Mouse (Mus musculus) embryonic facial prominence, embryonic 11.5 days (tissue): Measurements from ENCODE around the gene Rere. TPM values are rescaled to one million over a fixed set of nuclear protein-coding genes. Genes with fewer than 3 reads are reported as not detected.

Source experiments
- ATAC-seq: fragments of 200-750 bp; cut with Nextera tagmentation; replicated peaks from 2 replicates; pipeline ENCODE4 v1.8.0; 2017; ENCODE audit warnings: low read depth; ENCODE audit not compliant: insufficient number of reproducible peaks, low FRiP score, low TSS enrichment
- DNase-seq: peaks from one replicate; pipeline ENCODE4 v3.0.0-alpha.2; 2015; ENCODE audit warnings: low spot score
- H3K27ac ChIP-seq: fragments of 300-500 bp; sonication (generic); replicated peaks from 2 replicates; pipeline ENCODE4 v1.5.1; 2014; ENCODE audit warnings: mild to moderate bottlenecking, low read depth, low read length, control low read depth
- H3K27me3 ChIP-seq: fragments of 300-500 bp; sonication (generic); 2 replicates; pipeline ENCODE4 v1.6.1; 2014; ENCODE audit warnings: mild to moderate bottlenecking, low read length, moderate library complexity, mixed read lengths; ENCODE audit not compliant: control insufficient read depth, insufficient read depth
- H3K36me3 ChIP-seq: fragments of 300-500 bp; sonication (generic); replicated peaks from 2 replicates; pipeline ENCODE4 v1.6.1; 2014; ENCODE audit warnings: low read depth, mild to moderate bottlenecking, low read length, moderate library complexity, mixed read lengths; ENCODE audit not compliant: control insufficient read depth, insufficient read depth
- H3K4me1 ChIP-seq: fragments of 300-500 bp; sonication (generic); 2 replicates; pipeline ENCODE4 v1.6.1; 2014; ENCODE audit warnings: low read length, mixed read lengths; ENCODE audit not compliant: control insufficient read depth, insufficient read depth
- H3K4me2 ChIP-seq: fragments of 300-500 bp; sonication (generic); 2 replicates; pipeline ENCODE4 v1.6.1; 2014; ENCODE audit warnings: low read depth, mild to moderate bottlenecking, control low read depth, low read length, moderate library complexity
- H3K4me3 ChIP-seq: fragments of 300-500 bp; sonication (generic); 2 replicates; pipeline ENCODE4 v1.5.1; 2014; ENCODE audit warnings: low read depth, low read length, control low read depth
- H3K9ac ChIP-seq: fragments of 300-500 bp; sonication (generic); replicated peaks from 2 replicates; pipeline ENCODE4 v1.6.1; 2014; ENCODE audit warnings: mild to moderate bottlenecking, control low read depth, low read length
- H3K9me3 ChIP-seq: fragments of 300-500 bp; sonication (generic); replicated peaks from 2 replicates; pipeline ENCODE4 v1.6.1; 2016; ENCODE audit warnings: mild to moderate bottlenecking, low read length, inconsistent platforms, mixed read lengths; ENCODE audit not compliant: control insufficient read depth
- WGBS: fragments of 180-500 bp; shearing (Covaris S2); extraction: QIAGEN DNeasy Blood & Tissue Kit; methylation state at CpG from one replicate; pipeline ENCODE4 v1.1.7; 2014; 5-methylcytosine and 5-hydroxymethylcytosine counted together
- polyA plus RNA-seq: library from polyadenylated mRNA; unstranded; fragments of >200 nt; fragmentation: Nextera tagmentation; extraction: Ambion mirVana; gene quantifications from 2 replicates; pipeline ENCODE4 v1.2.1, GENCODE M21; 2014

The Rere gene
- polyA plus RNA-seq, 1 experiment from 2014 or later, result 22.9 TPM

- no peak for DNase-seq
- H3K9ac ChIP-seq, result no peak overlapping the region
- no peak overlapping the region for H3K4me2 ChIP-seq
- H3K4me3 ChIP-seq, result no peak overlapping the region
- 72% methylated on average over 14 of the region's 14 CpGs for WGBS
- no peak overlapping the region for H3K27ac ChIP-seq
- H3K36me3 ChIP-seq, result no peaks in the 10 kb centered on the region
- no peaks in the 10 kb centered on the region for H3K27me3 ChIP-seq
- H3K4me1 ChIP-seq, result no peaks in the 10 kb centered on the region
- ATAC-seq, result no peak
- H3K9me3 ChIP-seq, result no peaks in the 10 kb centered on the region
These were observed 23.1 kb upstream of the Rere start for GRCm38 (mm10) chr4:150258388-150258787.

GRCm38 (mm10) chr4:150259577-150259976, 21.9 kb upstream of the Rere start:
- Histone ChIP-seq H3K4me1 (no peaks in the 10 kb centered on the region), H3K27ac (no peak overlapping the region; the same call in 1 of the 2 replicates), H3K4me2 (no peak overlapping the region), H3K27me3 (no peaks in the 10 kb centered on the region), H3K36me3 (no peaks in the 10 kb centered on the region), H3K4me3 (no peak overlapping the region), H3K9ac (no peak overlapping the region), H3K9me3 (no peaks in the 10 kb centered on the region)
- DNase-seq (no peak), ATAC-seq (no peak)
- WGBS, result 85% methylated on average over 7 of the region's 7 CpGs

GRCm38 (mm10) chr4:150260111-150260510, 21.3 kb upstream of the Rere start:
- WGBS, result 62% methylated on average over 7 of the region's 7 CpGs
- DNase-seq (no peak), ATAC-seq (no peak)
- Histone ChIP-seq H3K4me2 (no peak overlapping the region), H3K4me1 (no peaks in the 10 kb centered on the region), H3K4me3 (no peak overlapping the region), H3K9me3 (no peaks in the 10 kb centered on the region), H3K9ac (no peak overlapping the region), H3K27ac (no peak overlapping the region; the same call in 1 of the 2 replicates), H3K27me3 (no peaks in the 10 kb centered on the region), H3K36me3 (no peaks in the 10 kb centered on the region)

- H3K27me3 ChIP-seq, result no peaks in the 10 kb centered on the region
- H3K4me3 ChIP-seq, result no peak overlapping the region
- H3K27ac ChIP-seq, result no peak overlapping the region
- no peak overlapping the region for H3K9ac ChIP-seq
- ATAC-seq (no peak), DNase-seq (no peak)
- no peaks in the 10 kb centered on the region for H3K9me3 ChIP-seq
- H3K4me2 ChIP-seq, result no peak overlapping the region
- no peaks in the 10 kb centered on the region for H3K4me1 ChIP-seq
- H3K36me3 ChIP-seq, result no peaks in the 10 kb centered on the region
- WGBS, result 32% methylated on average over 6 of the region's 6 CpGs
These were observed 20.7 kb upstream of the Rere start for GRCm38 (mm10) chr4:150260745-150261144.

GRCm38 (mm10) chr4:150262301-150262700, 19.1 kb upstream of the Rere start:
- no peaks in the 10 kb centered on the region for H3K4me1 ChIP-seq
- H3K27me3 ChIP-seq, result no peaks in the 10 kb centered on the region
- no peaks in the 10 kb centered on the region for H3K36me3 ChIP-seq
- H3K27ac ChIP-seq, result no peak overlapping the region
- DNase-seq (no peak), ATAC-seq (no peak)
- no peak overlapping the region for H3K9ac ChIP-seq
- 93% methylated on average over 8 of the region's 8 CpGs for WGBS
- no peak overlapping the region for H3K4me2 ChIP-seq
- H3K4me3 ChIP-seq, result no peak overlapping the region
- no peaks in the 10 kb centered on the region for H3K9me3 ChIP-seq

GRCm38 (mm10) chr4:150264903-150265302, 16.5 kb upstream of the Rere start:
- H3K27ac ChIP-seq, result no peak overlapping the region
- no peaks in the 10 kb centered on the region; the same call in 1 of the 2 replicates for H3K4me1 ChIP-seq
- no peaks in the 10 kb centered on the region for H3K9me3 ChIP-seq
- H3K4me3 ChIP-seq, result no peak overlapping the region
- H3K27me3 ChIP-seq, result no peaks in the 10 kb centered on the region
- DNase-seq (peak; percentile 63), ATAC-seq (no peak)
- no peak overlapping the region for H3K9ac ChIP-seq
- no peak overlapping the region for H3K4me2 ChIP-seq
- H3K36me3 ChIP-seq, result no peaks in the 10 kb centered on the region
- WGBS, result 49% methylated on average over 7 of the region's 7 CpGs

- 58% methylated on average over 5 of the region's 5 CpGs for WGBS
- no peak overlapping the region for H3K9ac ChIP-seq
- H3K4me2 ChIP-seq, result no peak overlapping the region
- no peaks in the 10 kb centered on the region for H3K27me3 ChIP-seq
- ATAC-seq (no peak), DNase-seq (no peak)
- no peak overlapping the region for H3K27ac ChIP-seq
- H3K9me3 ChIP-seq, result no peaks in the 10 kb centered on the region
- H3K36me3 ChIP-seq, result no peaks in the 10 kb centered on the region
- no peaks in the 10 kb centered on the region; the same call in 1 of the 2 replicates for H3K4me1 ChIP-seq
- H3K4me3 ChIP-seq, result no peak overlapping the region
These were observed 16.0 kb upstream of the Rere start for GRCm38 (mm10) chr4:150265471-150265870.

GRCm38 (mm10) chr4:150266655-150267223, 14.7 kb upstream of the Rere start:
- no peak for DNase-seq
- Histone ChIP-seq H3K36me3 (no peaks in the 10 kb centered on the region), H3K27ac (no peak overlapping the region), H3K4me3 (no peak overlapping the region), H3K4me2 (no peak overlapping the region), H3K27me3 (no peaks in the 10 kb centered on the region), H3K9me3 (no peaks in the 10 kb centered on the region), H3K4me1 (no peaks in the 10 kb centered on the region; the same call in 1 of the 2 replicates), H3K9ac (no peak overlapping the region)
- WGBS, result 80% methylated on average over 21 of the region's 21 CpGs
- no peak for ATAC-seq
